Mouse (Mus musculus): Measurements from ENCODE around the gene Avpr1a. TPM values are rescaled to one million over a fixed set of nuclear protein-coding genes. Genes with fewer than 3 reads are reported as not detected.
A peak's percentile ranks its signal among the peaks of the same experiment; 100 is the strongest.

Gene Avpr1a
- 1 to 10 TPM in 1 of 2 experiments, under 1 TPM in 1; 0.72 to 1.1 TPM for total RNA-seq (2021)
- long read RNA-seq, experiment 1, partial matches to known transcripts, result 0 of 1 reads
- long read RNA-seq, experiment 1, other reads (novel, unspliced or antisense), result 0 of 1 reads
- long read RNA-seq, experiment 2, partial matches to known transcripts, result 0 of 2 reads
- long read RNA-seq, experiment 2, other reads (novel, unspliced or antisense), result 0 of 2 reads

GRCm38 (mm10) chr10:122447861-122448716, at the start of gene Avpr1a:
Gene Avpr1a (plus strand): TSS chr10:122448499.
- peak; percentile 17 for DNase-seq

GRCm38 (mm10) chr10:122402270-122402669, 46.0 kb upstream of the Avpr1a start:
- DNase-seq, result no peak

GRCm38 (mm10) chr10:122406333-122406732, 42.0 kb upstream of the Avpr1a start:
- DNase-seq, result no peak

GRCm38 (mm10) chr10:122408697-122409409, 39.4 kb upstream of the Avpr1a start:
- DNase-seq, result no peak

GRCm38 (mm10) chr10:122410791-122411190, 37.5 kb upstream of the Avpr1a start:
- DNase-seq, result no peak

GRCm38 (mm10) chr10:122432690-122433089, 15.6 kb upstream of the Avpr1a start:
- DNase-seq, result no peak

- DNase-seq, result no peak
Observed at GRCm38 (mm10) chr10:122447275-122447674, 1.0 kb upstream of the Avpr1a start.

- DNase-seq, result peak; percentile 6
Observed at GRCm38 (mm10) chr10:122448717-122449611, 665 bp downstream of the Avpr1a start.

- DNase-seq, result no peak
Observed at GRCm38 (mm10) chr10:122449856-122450255, 1.6 kb downstream of the Avpr1a start.

- DNase-seq, result no peak
Observed at GRCm38 (mm10) chr10:122453466-122453865, 5.2 kb downstream of the Avpr1a start.

- no peak for DNase-seq
Observed at GRCm38 (mm10) chr10:122455793-122456192, 7.5 kb downstream of the Avpr1a start.

GRCm38 (mm10) chr10:122476846-122477245, 28.5 kb downstream of the Avpr1a start:
- DNase-seq, result no peak

GRCm38 (mm10) chr10:122498551-122498950, 50.3 kb downstream of the Avpr1a start:
- no peak for DNase-seq

- DNase-seq, result no peak
Observed at GRCm38 (mm10) chr10:122499306-122499705, 51.0 kb downstream of the Avpr1a start.

Other genes with a start within 250 kb of the Avpr1a start
- 1 to 10 TPM in 1 of 2 experiments, under 1 TPM in 1; 0.95 to 1.6 TPM for gene Ppm1h, start 230.3 kb downstream of the Avpr1a start, total RNA-seq (2021)

Measured in gastrocnemius, postnatal 25 days (tissue).